Mouse (Mus musculus) heart, adult 2 months (tissue): ENCODE results near the gene Ercc2. TPM values are rescaled to one million over a fixed set of nuclear protein-coding genes. Genes with fewer than 3 reads are reported as not detected.

Experiments used
- DNase-seq, 2 experiments: peaks; one replicate each; pipeline ENCODE4 v3.0.0; 2021
- H3K27ac ChIP-seq: fragments of 200-600 bp; 2 replicates; pipeline ENCODE4 v1.8.1; 2022
- H3K27me3 ChIP-seq: fragments of 200-500 bp; 2 replicates; pipeline ENCODE4 v1.6.1; 2012; ENCODE audit warnings: mild to moderate bottlenecking, low read length, inconsistent platforms, mixed read lengths; ENCODE audit not compliant: control insufficient read depth, insufficient read depth
- H3K36me3 ChIP-seq: fragments of 200-500 bp; 2 replicates; pipeline ENCODE4 v1.6.1; 2012; ENCODE audit warnings: low read length, inconsistent platforms; ENCODE audit not compliant: control insufficient read depth, insufficient read depth
- H3K4me1 ChIP-seq: fragments of 200-500 bp; 2 replicates; pipeline ENCODE4 v1.6.1; 2011; ENCODE audit warnings: low read length; ENCODE audit not compliant: control insufficient read depth, insufficient read depth
- H3K4me3 ChIP-seq: fragments of 200-600 bp; 2 replicates; pipeline ENCODE4 v1.8.1; 2022
- H3K79me2 ChIP-seq: fragments of 200-500 bp; replicated peaks from 2 replicates; pipeline ENCODE4 v1.6.1; 2012; ENCODE audit warnings: mild to moderate bottlenecking, inconsistent platforms, low read length, moderate library complexity, mixed read lengths; ENCODE audit not compliant: control insufficient read depth, insufficient read depth
- H3K9ac ChIP-seq: fragments of 200-500 bp; 2 replicates; pipeline ENCODE4 v1.6.1; 2012; ENCODE audit warnings: low read depth, mild to moderate bottlenecking, control low read depth, inconsistent platforms, low read length, mixed read lengths
- CTCF ChIP-seq: fragments of 200-600 bp; IDR thresholded peaks from 2 replicates; pipeline ENCODE4 v1.8.1; 2022; ENCODE audit warnings: antibody characterized with exemption, mild to moderate bottlenecking, moderate library complexity
- EP300 ChIP-seq: fragments of 200-500 bp; IDR thresholded peaks from 2 replicates; pipeline ENCODE4 v1.6.1; 2011; ENCODE audit warnings: low read depth, low read length, control low read depth; ENCODE audit not compliant: insufficient read depth
- POLR2A ChIP-seq: fragments of 200-500 bp; IDR thresholded peaks from 2 replicates; pipeline ENCODE4 v1.6.1; 2011; ENCODE audit warnings: mild to moderate bottlenecking, low read depth, low read length, control low read depth; ENCODE audit not compliant: insufficient read depth
- WGBS: fragments of 180-500 bp; shearing (Covaris S2); methylation state at CpG from one replicate; pipeline ENCODE4 v1.1.7; 2018; 5-methylcytosine and 5-hydroxymethylcytosine counted together
- intact Hi-C: fragments of 180-260 bp; cut with DNase I; formaldehyde crosslinking; loops from one replicate; pipeline ENCODE4 v1.15.1; 2025
- polyA plus RNA-seq: library from polyadenylated mRNA; depleted of rRNA; stranded (reverse); fragments of >200 nt; gene quantifications from 2 replicates; pipeline ENCODE4 v1.2.3, GENCODE M21; 2012
- total RNA-seq, 2 experiments: library from RNA; stranded (reverse); gene quantifications; 2 replicates each; pipeline ENCODE4 v1.2.3; 2021

The Ercc2 gene
- total and polyA plus RNA-seq, 3 experiments: 10.9 to 22.6 (median 11.6) TPM

DNA sequence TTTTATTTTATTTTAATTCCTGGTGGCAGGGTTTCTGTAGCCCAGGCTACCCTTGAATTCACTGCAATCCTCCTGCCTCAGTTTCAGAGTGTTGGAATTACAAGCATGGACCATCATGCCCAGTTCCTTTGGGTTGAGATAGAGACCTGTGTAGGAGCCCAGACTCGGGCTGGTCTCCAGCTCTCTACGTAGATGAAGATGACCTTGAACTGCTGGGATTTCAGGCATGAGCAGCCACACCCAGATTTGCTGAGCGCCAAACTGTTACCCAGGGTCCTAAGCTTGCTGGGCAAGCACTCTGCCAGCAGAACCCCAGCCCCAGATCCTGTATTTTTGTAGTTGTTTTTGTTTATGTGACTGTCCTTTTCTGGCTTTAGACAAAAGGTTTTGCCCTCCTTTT is 31.7 kb downstream of the Ercc2 start:
- intact Hi-C loops: no loop called here
- Histone ChIP-seq H3K27me3 (no peaks in the 10 kb centered on the region), H3K36me3 (no peaks in the 10 kb centered on the region), H3K79me2 (no peaks in the 10 kb centered on the region), H3K9ac (no peak overlapping the region), H3K4me3 (no peak overlapping the region), H3K4me1 (peaks cover 2% of the 10 kb centered on the region; the same call in 1 of the 2 replicates), H3K27ac (no peak overlapping the region; the same call in 1 of the 2 replicates)
- 53% methylated on average over 3 of the region's 3 CpGs for WGBS
- no peak for DNase-seq
- TF ChIP-seq EP300: no peak
- TF ChIP-seq POLR2A: no peak
- TF ChIP-seq CTCF: no peak

GRCm38 (mm10) chr7:19416590-19416989 is 34.8 kb downstream of the Ercc2 start:
- no peak overlapping the region for H3K9ac ChIP-seq
- intact Hi-C loops: no loop called here
- 46% methylated on average over 15 of the region's 15 CpGs for WGBS

DNA sequence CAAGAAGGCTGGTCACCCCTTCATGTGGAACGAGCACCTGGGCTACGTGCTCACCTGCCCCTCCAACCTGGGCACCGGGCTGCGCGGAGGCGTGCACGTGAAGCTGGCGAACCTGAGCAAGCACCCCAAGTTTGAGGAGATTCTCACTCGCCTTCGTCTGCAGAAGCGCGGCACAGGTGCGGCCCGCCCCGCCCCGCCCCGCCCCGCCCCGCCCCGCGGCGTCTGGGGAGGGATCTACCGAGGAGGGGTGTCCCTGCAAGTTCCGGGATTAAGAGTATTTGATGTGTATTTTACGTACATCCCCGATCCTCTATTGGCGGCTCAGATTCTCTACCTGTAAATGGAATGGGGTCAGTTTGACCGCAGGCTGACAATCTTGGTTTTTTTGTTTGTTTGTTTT is 38.3 kb downstream of the Ercc2 start:
- Histone ChIP-seq H3K4me3 (no peak overlapping the region), H3K9ac (no peak overlapping the region)
- TF ChIP-seq EP300 (no peak), CTCF (no peak), POLR2A (no peak)

More at GRCm38 (mm10) chr7:19416590-19416989, 34.8 kb downstream of the Ercc2 start:
- H3K4me3 ChIP-seq: no peak overlapping the region
- no peak for DNase-seq
- H3K4me1 ChIP-seq: no peaks in the 10 kb centered on the region
- H3K79me2 ChIP-seq: no peaks in the 10 kb centered on the region
- H3K27me3 ChIP-seq: no peaks in the 10 kb centered on the region; the same call in 1 of the 2 replicates
- H3K27ac ChIP-seq: no peak overlapping the region
- TF ChIP-seq CTCF (no peak), EP300 (no peak), POLR2A (no peak; the same call in 1 of the 2 replicates)
- H3K36me3 ChIP-seq: no peaks in the 10 kb centered on the region

DNA sequence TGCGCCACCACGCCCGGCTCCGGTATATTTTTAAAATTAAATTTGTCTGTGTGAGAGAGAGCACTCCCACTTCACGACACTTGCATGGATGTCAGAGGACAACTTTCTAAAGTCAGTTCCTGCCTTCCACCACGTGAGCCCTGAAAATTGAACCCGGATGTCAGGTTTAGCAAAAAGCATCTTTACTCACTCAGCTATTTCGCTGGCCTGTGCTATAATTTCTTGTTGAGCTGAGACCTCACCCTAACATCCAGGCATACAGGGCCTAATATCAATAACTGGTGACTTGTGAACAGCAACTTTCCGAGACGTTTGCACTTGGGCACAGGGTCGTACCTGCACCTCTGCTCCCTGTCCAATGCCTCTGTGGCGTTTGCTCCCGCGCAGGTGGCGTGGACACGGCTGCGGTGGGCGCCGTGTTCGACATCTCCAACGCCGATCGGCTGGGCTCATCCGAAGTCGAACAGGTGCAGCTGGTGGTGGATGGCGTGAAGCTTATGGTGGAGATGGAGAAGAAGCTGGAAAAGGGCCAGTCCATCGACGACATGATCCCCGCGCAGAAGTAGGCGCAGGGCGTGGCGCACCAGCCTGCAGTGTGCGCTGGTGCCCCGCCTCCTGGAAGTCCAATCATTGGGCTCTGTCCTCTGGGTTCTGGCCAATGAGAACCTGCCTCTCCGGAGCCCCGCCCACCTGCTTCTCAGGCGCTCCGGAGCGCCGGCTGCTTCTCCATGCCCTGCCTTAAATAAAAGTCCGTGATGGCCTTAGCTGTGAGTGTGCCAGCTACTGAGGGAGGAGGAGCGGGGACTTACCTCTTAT is 39.2 kb downstream of the Ercc2 start:
- no peaks in the 10 kb centered on the region for H3K4me1 ChIP-seq
- H3K9ac ChIP-seq: no peak overlapping the region
- H3K27ac ChIP-seq: no peak overlapping the region
- no peaks in the 10 kb centered on the region; the same call in 1 of the 2 replicates for H3K27me3 ChIP-seq
- intact Hi-C loops: no loop called here
- WGBS: 15% methylated on average over 43 of the region's 43 CpGs
- DNase-seq: peak; percentile 79 to 89
- H3K79me2 ChIP-seq: no peaks in the 10 kb centered on the region
- peak overlapping the region; percentile 27; the same call in 1 of the 2 replicates for H3K4me3 ChIP-seq
- 0 out of 2 replicates have a peak, but pooled peaks have one; percentile 18 for TF ChIP-seq EP300
- TF ChIP-seq CTCF: no peak
- no peaks in the 10 kb centered on the region for H3K36me3 ChIP-seq

More for the DNA sequence above, 38.3 kb downstream of the Ercc2 start:
- Histone ChIP-seq H3K36me3 (no peaks in the 10 kb centered on the region), H3K27ac (no peak overlapping the region), H3K79me2 (no peaks in the 10 kb centered on the region), H3K4me1 (no peaks in the 10 kb centered on the region), H3K27me3 (no peaks in the 10 kb centered on the region; the same call in 1 of the 2 replicates)
- 19% methylated on average over 28 of the region's 28 CpGs for WGBS
- DNase-seq: no peak
- intact Hi-C loops: no loop called here

- intact Hi-C loops: no loop called here
Observed at GRCm38 (mm10) chr7:19423083-19423482, 41.3 kb downstream of the Ercc2 start.

DNA sequence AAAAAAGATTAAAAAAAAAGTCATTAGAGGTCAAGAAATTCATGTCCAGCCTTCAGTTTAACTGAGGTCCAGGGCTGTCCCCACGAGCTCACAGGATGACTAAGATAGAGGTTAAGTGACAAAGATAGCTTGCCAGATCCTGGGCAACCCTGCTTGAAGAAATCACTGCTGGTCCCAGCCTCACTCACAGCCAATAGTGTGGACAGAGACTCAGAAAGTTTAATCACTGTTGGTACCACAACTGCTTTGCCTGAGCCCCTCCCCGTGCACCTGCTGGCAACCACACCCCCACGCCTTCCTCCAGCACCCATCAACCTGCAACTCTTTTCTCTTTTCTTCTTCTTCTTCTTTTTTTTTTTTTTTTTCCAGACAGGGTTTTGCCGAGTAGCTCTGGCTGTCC is 42.2 kb downstream of the Ercc2 start:
- WGBS: 44% methylated on average over 4 of the region's 4 CpGs
- H3K9ac ChIP-seq: no peak overlapping the region

More at GRCm38 (mm10) chr7:19423083-19423482, 41.3 kb downstream of the Ercc2 start:
- no peaks in the 10 kb centered on the region for H3K4me1 ChIP-seq
- H3K27ac ChIP-seq: no peak overlapping the region
- TF ChIP-seq CTCF (no peak), EP300 (no peak), POLR2A (no peak)
- DNase-seq: no peak
- H3K79me2 ChIP-seq: no peaks in the 10 kb centered on the region
- H3K9ac ChIP-seq: no peak overlapping the region
- no peaks in the 10 kb centered on the region for H3K36me3 ChIP-seq
- no peaks in the 10 kb centered on the region; the same call in 1 of the 2 replicates for H3K27me3 ChIP-seq
- WGBS: 77% methylated on average over 3 of the region's 3 CpGs
- no peak overlapping the region for H3K4me3 ChIP-seq

More for the DNA sequence above, 42.2 kb downstream of the Ercc2 start:
- H3K27ac ChIP-seq: no peak overlapping the region
- H3K27me3 ChIP-seq: no peaks in the 10 kb centered on the region; the same call in 1 of the 2 replicates
- no peak for TF ChIP-seq EP300
- no peak for TF ChIP-seq CTCF
- TF ChIP-seq POLR2A: 0 out of 2 replicates have a peak, but pooled peaks have one; percentile 18
- H3K4me3 ChIP-seq: no peak overlapping the region
- intact Hi-C loops: no loop called here
- H3K36me3 ChIP-seq: no peaks in the 10 kb centered on the region
- no peaks in the 10 kb centered on the region for H3K79me2 ChIP-seq
- H3K4me1 ChIP-seq: no peaks in the 10 kb centered on the region
- no peak for DNase-seq
